In the genomic region with DNA sequence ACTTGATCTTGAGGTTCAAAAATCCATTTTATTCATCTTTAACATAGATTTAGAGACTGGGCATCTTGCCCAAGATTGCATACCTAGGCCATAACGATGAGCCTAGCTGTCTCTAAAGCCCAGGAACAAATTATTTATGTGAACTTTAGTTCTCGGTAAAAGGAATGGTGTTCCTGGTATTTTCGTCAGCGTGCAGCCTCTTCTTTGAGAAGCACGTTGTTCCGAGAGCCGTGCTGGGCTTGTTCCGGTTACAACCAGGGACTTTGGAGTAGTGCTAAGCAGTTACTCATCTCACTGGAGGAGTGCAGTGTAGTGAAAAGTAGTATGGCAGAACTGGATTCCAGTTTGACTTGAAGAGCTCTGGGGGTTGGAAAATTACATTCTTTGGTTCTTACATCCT, we compare ENCODE assay signal across 8 mouse cellular contexts. TPM values are rescaled to one million over a fixed set of nuclear protein-coding genes. Genes with fewer than 3 reads are reported as not detected.
DNase-seq lines count a peak whose midpoint lies in the region; TF ChIP-seq lines count a peak whose summit lies in the region.

No protein-coding gene starts in this region.

- no peak for TF ChIP-seq EP300 in MEL (IDR thresholded peaks at IDR 0.05; ENCODE audit: low read depth in 1 of 2, low read length in 2 of 2)

- no peak for TF ChIP-seq CTCF in kidney, adult 2 months (conservative IDR thresholded peaks at IDR 0.05; ENCODE audit: insufficient read depth, insufficient read length, low read depth, low read length)
- TF ChIP-seq CTCF in MEL (IDR thresholded peaks at IDR 0.05 in 2 of 3, conservative IDR thresholded peaks at IDR 0.05 in 1 of 3; ENCODE audit: control insufficient read depth in 1 of 3, insufficient read depth in 1 of 3, low read depth in 2 of 3, low read length in 3 of 3, poor library complexity in 1 of 3, severe bottlenecking in 1 of 3): no peak
- no peak for TF ChIP-seq CTCF in liver, adult 2 months (IDR thresholded peaks at IDR 0.05; ENCODE audit: low read depth, low read length)

- no peaks in the 10 kb centered on the region for H3K9me3 ChIP-seq in MEL (replicated peaks; ENCODE audit: insufficient read depth, low read length)
- no peaks in the 10 kb centered on the region for H3K9me3 ChIP-seq in forebrain, embryonic 10.5 days

- TF ChIP-seq RAD21 in MEL (IDR thresholded peaks at IDR 0.05; ENCODE audit: low read depth, low read length): no peak

- 4% methylated on average over 8 of the region's 8 CpGs for WGBS in kidney, adult 2 months
- 43% methylated on average over 8 of the region's 8 CpGs for WGBS in forebrain, embryonic 10.5 days
- 2% methylated on average over 8 of the region's 8 CpGs for WGBS in liver, adult 2 months

- H3K36me3 ChIP-seq in kidney, adult 2 months (ENCODE audit: control insufficient read depth, insufficient read depth, low read length): no peaks in the 10 kb centered on the region; the same call in 1 of the 2 replicates
- H3K36me3 ChIP-seq in MEL (ENCODE audit: control insufficient read depth in 1 of 2, insufficient read depth in 2 of 2, low read length in 2 of 2): peaks cover 0 to 20% of the 10 kb centered on the region in 2 experiments; a peak in 2 of 4 replicates
- H3K36me3 ChIP-seq in forebrain, embryonic 10.5 days (replicated peaks): peaks cover 20% of the 10 kb centered on the region
- H3K36me3 ChIP-seq in liver, adult 2 months (ENCODE audit: control insufficient read depth, insufficient read depth, low read length): peaks cover 8% of the 10 kb centered on the region

- peak overlapping the region; percentile 95 for H3K27ac ChIP-seq in kidney, adult 2 months (ENCODE audit: insufficient read depth, low read depth, low read length)
- H3K27ac ChIP-seq in MEL (ENCODE audit: control insufficient read depth, low read depth, low read length): peak overlapping the region; percentile 96
- peak overlapping the region; percentile 90 for H3K27ac ChIP-seq in forebrain, embryonic 10.5 days
- H3K27ac ChIP-seq in liver, adult 2 months (replicated peaks; ENCODE audit: insufficient read depth, low read depth, low read length): peak overlapping the region; percentile 83

- peak; percentile 32 for DNase-seq in kidney, adult 2 months
- no peak for DNase-seq in kidney, postnatal 14 days
- peak; percentile 83 for DNase-seq in MEL (ENCODE audit: low read depth, low spot score)
- DNase-seq in forebrain, embryonic 10.5 days (ENCODE audit: extremely low spot score, low spot score): no peak
- DNase-seq in liver, adult 2 months (ENCODE audit: extremely low read depth, low read depth, low spot score): peak; percentile 60
- DNase-seq in yolk sac, embryonic 10.5 days (ENCODE audit: low spot score): peak; percentile 18
- no peak for DNase-seq in right cerebral cortex, postnatal 4 days
- DNase-seq in gastrocnemius, postnatal 4 days (ENCODE audit: low spot score in 2 of 2): no peak

- H3K4me1 ChIP-seq in kidney, adult 2 months (ENCODE audit: control insufficient read depth, insufficient read depth, low read length): peaks cover 3% of the 10 kb centered on the region; the same call in 1 of the 2 replicates
- peaks cover 0 to 9% of the 10 kb centered on the region in 2 experiments; a peak in 2 of 4 replicates for H3K4me1 ChIP-seq in MEL (ENCODE audit: control insufficient read depth in 1 of 2, insufficient read depth in 2 of 2, low read length in 2 of 2)
- peaks cover 25% of the 10 kb centered on the region for H3K4me1 ChIP-seq in forebrain, embryonic 10.5 days
- H3K4me1 ChIP-seq in liver, adult 2 months (ENCODE audit: control insufficient read depth, insufficient read depth, low read length): peaks cover 8% of the 10 kb centered on the region; the same call in 1 of the 2 replicates

- no peaks in the 10 kb centered on the region for H3K27me3 ChIP-seq in kidney, adult 2 months (replicated peaks; ENCODE audit: control insufficient read depth, insufficient read depth, low read length)
- H3K27me3 ChIP-seq in MEL (ENCODE audit: control insufficient read depth in 1 of 2, insufficient read depth in 2 of 2, low read length in 2 of 2): no peaks in the 10 kb centered on the region
- no peaks in the 10 kb centered on the region for H3K27me3 ChIP-seq in forebrain, embryonic 10.5 days (ENCODE audit: poor library complexity, severe bottlenecking)
- H3K27me3 ChIP-seq in liver, adult 2 months (ENCODE audit: control insufficient read depth, insufficient read depth, low read length): no peaks in the 10 kb centered on the region

- peaks cover 39% of the 10 kb centered on the region for H3K79me2 ChIP-seq in MEL (ENCODE audit: control insufficient read depth, insufficient read depth, low read length, poor library complexity)
- peaks cover 4% of the 10 kb centered on the region; the same call in 1 of the 2 replicates for H3K79me2 ChIP-seq in liver, adult 2 months (ENCODE audit: control insufficient read depth, insufficient read depth, low read length)

- H3K9ac ChIP-seq in MEL (ENCODE audit: control insufficient read depth, low read depth, low read length, poor library complexity, severe bottlenecking): peak overlapping the region; percentile 89
- peak overlapping the region; percentile 44; the same call in 1 of the 2 replicates for H3K9ac ChIP-seq in liver, adult 2 months (ENCODE audit: low read depth, low read length)

- peak overlapping the region; percentile 77 for H3K4me3 ChIP-seq in kidney, adult 2 months (ENCODE audit: insufficient read depth, low read depth, low read length)
- H3K4me3 ChIP-seq in MEL (ENCODE audit: control insufficient read depth in 1 of 2, insufficient read depth in 1 of 2, low read depth in 2 of 2, low read length in 2 of 2): peak overlapping the region; percentile 80 to 82
- H3K4me3 ChIP-seq in forebrain, embryonic 10.5 days: peak overlapping the region; percentile 74
- H3K4me3 ChIP-seq in liver, adult 2 months (ENCODE audit: insufficient read depth, low read depth, low read length): peak overlapping the region; percentile 67

- TF ChIP-seq POLR2A in kidney, adult 2 months (IDR thresholded peaks at IDR 0.05; ENCODE audit: low read depth, low read length): no peak
- TF ChIP-seq POLR2A in MEL (IDR thresholded peaks at IDR 0.05; ENCODE audit: control insufficient read depth in 1 of 2, insufficient read depth in 1 of 2, low read depth in 1 of 2, low read length in 2 of 2, poor library complexity in 1 of 2): no peak; a peak in 1 of 4 replicates
- no peak for TF ChIP-seq POLR2A in liver, adult 2 months (IDR thresholded peaks at IDR 0.05; ENCODE audit: extremely low read depth, insufficient read depth, low read length)

TF ChIP-seq in MEL, 35 proteins besides CTCF, POLR2A, EP300 and RAD21 (continues in another document):
- TF ChIP-seq GATA1 (IDR thresholded peaks at IDR 0.05; ENCODE audit: low read depth, low read length): no peak
- no peak for TF ChIP-seq ZNF384 (IDR thresholded peaks at IDR 0.05; ENCODE audit: low read depth, low read length)
- no peak for TF ChIP-seq TAL1 (IDR thresholded peaks at IDR 0.05; ENCODE audit: low read length)
- no peak for TF ChIP-seq JUND (IDR thresholded peaks at IDR 0.05; ENCODE audit: low read depth, low read length)
- TF ChIP-seq NRF1 (IDR thresholded peaks at IDR 0.05; ENCODE audit: insufficient read depth, low read depth, low read length, poor library complexity, severe bottlenecking): no peak
- TF ChIP-seq TCF12 (IDR thresholded peaks at IDR 0.05; ENCODE audit: low read depth, low read length): no peak
- TF ChIP-seq MXI1 (IDR thresholded peaks at IDR 0.05; ENCODE audit: low read depth, low read length): peak; percentile 93
- TF ChIP-seq USF2 (IDR thresholded peaks at IDR 0.05; ENCODE audit: borderline replicate concordance in 1 of 2, insufficient read depth in 1 of 2, low read depth in 1 of 2, low read length in 2 of 2): no peak
- TF ChIP-seq ZC3H11A (IDR thresholded peaks at IDR 0.05; ENCODE audit: low read depth, low read length): no peak
- 0 out of 2 replicates have a peak, but pooled peaks have one; percentile 40 for TF ChIP-seq E2F4 (IDR thresholded peaks at IDR 0.05; ENCODE audit: borderline replicate concordance, low read depth, low read length)

RNA-seq across cellular contexts. Expression of a gene that starts 0.7 kb away (rescaled TPM):
- 31.2 and 43.1 TPM in 2 replicates for polyA plus RNA-seq in kidney, adult 2 months (2012; rRNA removed)
- total RNA-seq in MEL (2012; rRNA removed): 110 and 116 TPM in 2 replicates
- polyA plus RNA-seq in MEL (2012; ENCODE audit: insufficient read depth in 1 of 2, insufficient read length in 2 of 2, low read depth in 1 of 2, low replicate concordance in 2 of 2, missing spikeins in 1 of 2): 100 to 1,000 TPM; 103 to 108 TPM
- polyA plus RNA-seq in forebrain, embryonic 10.5 days (2016; fragmentation: Nextera tagmentation; extraction: Ambion mirVana): 110 and 114 TPM in 2 replicates
- 15.1 and 25.2 TPM in 2 replicates for total RNA-seq in liver, adult 2 months (2014; rRNA removed)
- 16.2 and 17.7 TPM in 2 replicates for polyA plus RNA-seq in liver, adult 2 months (2012; rRNA removed)
- total RNA-seq in gastrocnemius, postnatal 4 days (2021): 10 to 100 TPM; 55.3 to 60.2 TPM

RNA-seq across cellular contexts. Expression of a gene that starts 1.1 kb away (rescaled TPM):
- 49.0 and 60.2 TPM in 2 replicates for polyA plus RNA-seq in kidney, adult 2 months (2012; rRNA removed)
- 52.4 and 54.8 TPM in 2 replicates for total RNA-seq in MEL (2012; rRNA removed)
- 100 to 1,000 TPM in 1 of 2 experiments, 10 to 100 TPM in 1; 82.1 to 244 TPM for polyA plus RNA-seq in MEL (2012; ENCODE audit: insufficient read depth in 1 of 2, insufficient read length in 2 of 2, low read depth in 1 of 2, low replicate concordance in 2 of 2, missing spikeins in 1 of 2)
- polyA plus RNA-seq in forebrain, embryonic 10.5 days (2016; fragmentation: Nextera tagmentation; extraction: Ambion mirVana): 22.5 and 23.2 TPM in 2 replicates
- total RNA-seq in liver, adult 2 months (2014; rRNA removed): 34.0 and 46.1 TPM in 2 replicates
- 27.6 and 30.3 TPM in 2 replicates for polyA plus RNA-seq in liver, adult 2 months (2012; rRNA removed)
- total RNA-seq in gastrocnemius, postnatal 4 days (2021): 10 to 100 TPM; 16.4 to 18.5 TPM

RNA-seq across cellular contexts. Expression of a gene that starts 55.6 kb away (rescaled TPM):
- not detected in 2 replicates for polyA plus RNA-seq in kidney, adult 2 months (2012; rRNA removed)
- not detected in 2 replicates for total RNA-seq in MEL (2012; rRNA removed)
- not detected for polyA plus RNA-seq in MEL (2012; ENCODE audit: insufficient read depth in 1 of 2, insufficient read length in 2 of 2, low read depth in 1 of 2, low replicate concordance in 2 of 2, missing spikeins in 1 of 2)
- polyA plus RNA-seq in forebrain, embryonic 10.5 days (2016; fragmentation: Nextera tagmentation; extraction: Ambion mirVana): not detected in 2 replicates
- not detected in 2 replicates for total RNA-seq in liver, adult 2 months (2014; rRNA removed)
- not detected in 2 replicates for polyA plus RNA-seq in liver, adult 2 months (2012; rRNA removed)
- not detected for total RNA-seq in gastrocnemius, postnatal 4 days (2021)

RNA-seq across cellular contexts. Expression of a gene that starts 57.4 kb away (rescaled TPM):
- 2.6 and 2.9 TPM in 2 replicates for polyA plus RNA-seq in kidney, adult 2 months (2012; rRNA removed)
- 0.04 TPM in 1 of 2 replicates, not detected in the other for total RNA-seq in MEL (2012; rRNA removed)
- under 1 TPM in 1 of 2 experiments, not detected in 1; 0.15 TPM for polyA plus RNA-seq in MEL (2012; ENCODE audit: insufficient read depth in 1 of 2, insufficient read length in 2 of 2, low read depth in 1 of 2, low replicate concordance in 2 of 2, missing spikeins in 1 of 2)
- polyA plus RNA-seq in forebrain, embryonic 10.5 days (2016; fragmentation: Nextera tagmentation; extraction: Ambion mirVana): 0.05 and 0.09 TPM in 2 replicates
- 0.92 and 2.4 TPM in 2 replicates for total RNA-seq in liver, adult 2 months (2014; rRNA removed)
- polyA plus RNA-seq in liver, adult 2 months (2012; rRNA removed): 0.30 and 0.62 TPM in 2 replicates
- 1 to 10 TPM; 4.4 to 5.5 TPM for total RNA-seq in gastrocnemius, postnatal 4 days (2021)

Comparison
In these comparisons a context has a peak if more than half of its experiments do, and no peak if none do; other contexts are left out.
1. DNase-seq: peak in kidney, adult 2 months (single experiment), MEL (single experiment), liver, adult 2 months (single experiment) and yolk sac, embryonic 10.5 days (single experiment); none in kidney, postnatal 14 days (single experiment), forebrain, embryonic 10.5 days (single experiment), right cerebral cortex, postnatal 4 days (single experiment) and gastrocnemius, postnatal 4 days (0 of 2).
2. Peak in every context shown above with its lines, with median percentiles within 50 percentile points of each other: H3K27ac ChIP-seq and H3K4me3 ChIP-seq.